Mouse (Mus musculus) embryonic facial prominence, embryonic 11.5 days (tissue): Measurements from ENCODE around the gene Gm10354. TPM values are rescaled to one million over a fixed set of nuclear protein-coding genes. Genes with fewer than 3 reads are reported as not detected.
A peak's percentile ranks its signal among the peaks of the same experiment; 100 is the strongest.
"Not testable (repeated sequence)": the region's sequence is repeated elsewhere in the genome, so short reads cannot be mapped to it uniquely, and the experiment has no call there.

Source experiments
- ATAC-seq: fragments of 200-750 bp; cut with Nextera tagmentation; replicated peaks from 2 replicates; pipeline ENCODE4 v1.8.0; 2017; ENCODE audit warnings: low read depth; ENCODE audit not compliant: insufficient number of reproducible peaks, low FRiP score, low TSS enrichment
- DNase-seq: peaks from one replicate; pipeline ENCODE4 v3.0.0-alpha.2; 2015; ENCODE audit warnings: low spot score
- H3K27ac ChIP-seq: fragments of 300-500 bp; sonication (generic); replicated peaks from 2 replicates; pipeline ENCODE4 v1.5.1; 2014; ENCODE audit warnings: mild to moderate bottlenecking, low read depth, low read length, control low read depth
- H3K27me3 ChIP-seq: fragments of 300-500 bp; sonication (generic); 2 replicates; pipeline ENCODE4 v1.6.1; 2014; ENCODE audit warnings: mild to moderate bottlenecking, low read length, moderate library complexity, mixed read lengths; ENCODE audit not compliant: control insufficient read depth, insufficient read depth
- H3K36me3 ChIP-seq: fragments of 300-500 bp; sonication (generic); replicated peaks from 2 replicates; pipeline ENCODE4 v1.6.1; 2014; ENCODE audit warnings: low read depth, mild to moderate bottlenecking, low read length, moderate library complexity, mixed read lengths; ENCODE audit not compliant: control insufficient read depth, insufficient read depth
- H3K4me1 ChIP-seq: fragments of 300-500 bp; sonication (generic); 2 replicates; pipeline ENCODE4 v1.6.1; 2014; ENCODE audit warnings: low read length, mixed read lengths; ENCODE audit not compliant: control insufficient read depth, insufficient read depth
- H3K4me2 ChIP-seq: fragments of 300-500 bp; sonication (generic); 2 replicates; pipeline ENCODE4 v1.6.1; 2014; ENCODE audit warnings: low read depth, mild to moderate bottlenecking, control low read depth, low read length, moderate library complexity
- H3K4me3 ChIP-seq: fragments of 300-500 bp; sonication (generic); 2 replicates; pipeline ENCODE4 v1.5.1; 2014; ENCODE audit warnings: low read depth, low read length, control low read depth
- H3K9ac ChIP-seq: fragments of 300-500 bp; sonication (generic); replicated peaks from 2 replicates; pipeline ENCODE4 v1.6.1; 2014; ENCODE audit warnings: mild to moderate bottlenecking, control low read depth, low read length
- H3K9me3 ChIP-seq: fragments of 300-500 bp; sonication (generic); replicated peaks from 2 replicates; pipeline ENCODE4 v1.6.1; 2016; ENCODE audit warnings: mild to moderate bottlenecking, low read length, inconsistent platforms, mixed read lengths; ENCODE audit not compliant: control insufficient read depth
- WGBS: fragments of 180-500 bp; shearing (Covaris S2); extraction: QIAGEN DNeasy Blood & Tissue Kit; methylation state at CpG from one replicate; pipeline ENCODE4 v1.1.7; 2014; 5-methylcytosine and 5-hydroxymethylcytosine counted together
- polyA plus RNA-seq: library from polyadenylated mRNA; unstranded; fragments of >200 nt; fragmentation: Nextera tagmentation; extraction: Ambion mirVana; gene quantifications from 2 replicates; pipeline ENCODE4 v1.2.1, GENCODE M21; 2014

The Gm10354 gene
- not detected in 2 replicates for polyA plus RNA-seq

- not testable (repeated sequence) for H3K4me2 ChIP-seq, H3K27me3 ChIP-seq, H3K36me3 ChIP-seq, H3K9ac ChIP-seq, H3K27ac ChIP-seq, ATAC-seq, H3K4me3 ChIP-seq, H3K9me3 ChIP-seq, H3K4me1 ChIP-seq, DNase-seq
- WGBS, result no CpG with 5 or more reads among the region's 1 CpGs
Measured at GRCm38 (mm10) chr5:14978835-14979234, at the start of gene Gm10354. Gm10354 (minus strand) TSS chr5:14978935.

DNA sequence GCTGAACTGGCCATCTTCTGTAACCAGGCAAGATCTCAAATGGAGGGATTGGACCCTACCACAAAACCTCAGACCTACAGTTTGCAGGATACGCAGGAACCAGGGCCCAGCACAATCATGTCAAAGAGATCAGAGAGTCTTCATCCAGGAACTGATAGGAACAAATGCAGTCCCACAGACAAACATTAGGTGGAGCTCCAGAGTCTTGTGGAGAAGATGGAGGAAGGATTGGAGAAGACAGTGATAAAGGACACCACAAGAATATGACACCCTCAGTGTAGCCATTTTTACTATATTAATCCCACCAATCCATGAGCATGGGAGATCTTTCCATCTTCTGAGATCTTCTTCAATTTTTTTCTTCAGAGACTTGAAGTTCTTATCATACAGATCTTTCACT lies 45.6 kb upstream of the Gm10354 start:
- not testable (repeated sequence) for H3K4me2 ChIP-seq, H3K4me1 ChIP-seq, H3K9ac ChIP-seq, H3K36me3 ChIP-seq, H3K9me3 ChIP-seq, ATAC-seq, H3K27me3 ChIP-seq, H3K4me3 ChIP-seq, H3K27ac ChIP-seq, DNase-seq
- WGBS, result 83% methylated on average over 1 of the region's 1 CpGs

DNA sequence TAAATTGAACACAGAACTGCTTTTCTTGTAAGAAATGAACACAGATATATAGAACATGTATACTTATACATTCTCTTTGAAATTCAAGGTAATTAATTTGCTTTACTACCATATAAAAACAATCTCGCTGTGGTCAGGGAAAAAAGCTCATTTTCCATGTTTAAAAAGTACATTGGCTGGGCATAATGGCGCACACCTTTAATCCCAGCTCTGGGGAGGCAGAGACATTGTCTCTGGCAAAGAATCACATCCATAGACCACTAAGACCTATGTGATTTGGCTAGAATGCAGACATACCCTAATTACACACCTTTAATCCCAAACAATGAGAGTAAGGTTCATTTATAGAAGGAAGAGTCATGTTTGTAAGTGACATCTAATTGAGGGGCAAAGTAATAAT lies 41.3 kb upstream of the Gm10354 start:
- not testable (repeated sequence) for H3K9me3 ChIP-seq, H3K9ac ChIP-seq, DNase-seq, H3K4me3 ChIP-seq, H3K36me3 ChIP-seq, H3K4me2 ChIP-seq, H3K27me3 ChIP-seq, H3K27ac ChIP-seq, H3K4me1 ChIP-seq, ATAC-seq
- WGBS, result 69% methylated on average over 2 of the region's 2 CpGs

GRCm38 (mm10) chr5:15010639-15011582 lies 32.2 kb upstream of the Gm10354 start:
- not testable (repeated sequence) for H3K4me2 ChIP-seq, DNase-seq, H3K27ac ChIP-seq, H3K27me3 ChIP-seq, H3K9ac ChIP-seq, ATAC-seq, H3K4me1 ChIP-seq, H3K36me3 ChIP-seq, H3K9me3 ChIP-seq, H3K4me3 ChIP-seq
- 85% methylated on average over 11 of the region's 11 CpGs for WGBS

DNA sequence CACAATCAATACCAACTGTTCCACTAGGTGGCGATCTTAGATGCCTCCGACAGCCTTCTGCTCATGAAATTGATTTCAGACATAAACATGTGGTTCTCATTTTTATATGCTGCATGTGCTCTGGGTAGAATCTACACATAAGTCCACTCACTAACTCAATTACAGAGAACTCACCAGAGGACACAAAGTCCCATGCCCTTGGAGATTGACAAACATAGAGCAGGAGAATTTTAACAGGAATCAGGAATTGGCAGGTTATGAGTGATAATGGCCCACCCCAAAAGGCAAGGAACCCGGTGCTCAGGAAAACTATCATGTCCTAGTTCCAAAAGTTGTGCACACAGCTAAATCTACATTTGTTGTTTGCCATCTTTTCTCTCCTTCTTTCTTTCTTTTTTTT lies 28.2 kb upstream of the Gm10354 start:
- not testable (repeated sequence) for H3K4me2 ChIP-seq, H3K4me3 ChIP-seq, ATAC-seq, H3K36me3 ChIP-seq, H3K27ac ChIP-seq, H3K4me1 ChIP-seq, H3K9me3 ChIP-seq, H3K27me3 ChIP-seq, H3K9ac ChIP-seq
- 57% methylated on average over 3 of the region's 3 CpGs for WGBS
- DNase-seq, result peak; percentile 11

DNA sequence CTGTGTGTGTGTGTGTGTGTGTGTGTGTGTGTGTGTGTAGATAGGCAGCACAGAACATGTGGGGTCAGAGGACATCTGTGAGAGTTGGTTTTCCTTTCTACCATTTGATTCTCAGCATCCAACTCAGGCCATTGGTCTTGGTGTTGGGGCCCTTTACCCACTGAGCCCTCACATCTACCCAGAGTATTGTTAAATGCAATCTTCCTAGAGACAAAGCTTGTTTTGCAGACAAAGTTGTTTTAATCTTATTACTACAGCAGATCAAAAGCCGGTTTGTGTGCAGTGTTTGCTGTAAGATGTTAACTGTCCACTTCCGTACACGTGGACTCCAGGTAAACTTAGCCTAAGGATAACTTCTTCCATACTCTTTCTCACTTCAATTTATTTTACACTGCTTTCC lies 27.6 kb upstream of the Gm10354 start:
- H3K36me3 ChIP-seq, ATAC-seq, H3K9me3 ChIP-seq, DNase-seq, H3K4me3 ChIP-seq, H3K9ac ChIP-seq, H3K4me2 ChIP-seq, H3K4me1 ChIP-seq, H3K27ac ChIP-seq, H3K27me3 ChIP-seq: not testable (repeated sequence)
- WGBS, result 68% methylated on average over 3 of the region's 3 CpGs

DNA sequence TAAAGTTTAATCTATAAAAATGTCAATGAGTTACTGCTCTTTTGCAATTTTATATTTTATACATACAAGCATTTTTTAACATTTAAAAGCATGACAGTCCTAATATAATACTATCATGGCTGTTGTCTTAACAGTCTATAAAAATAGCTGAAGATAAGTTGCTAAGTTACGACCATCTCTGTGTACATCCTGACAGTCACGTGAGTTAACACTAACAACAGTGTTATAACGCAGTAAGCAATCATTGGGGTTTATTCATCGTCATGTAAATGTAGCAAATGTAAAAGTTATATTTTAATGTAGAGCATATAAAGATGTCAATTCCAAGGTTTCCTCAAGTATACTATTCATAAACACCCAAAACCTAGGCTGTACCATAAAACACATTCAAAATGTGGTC lies 26.8 kb upstream of the Gm10354 start:
- H3K4me3 ChIP-seq, result not testable (repeated sequence)
- 66% methylated on average over 2 of the region's 4 CpGs for WGBS

More for the DNA sequence above, 26.8 kb upstream of the Gm10354 start:
- DNase-seq, H3K4me2 ChIP-seq, H3K36me3 ChIP-seq, H3K27ac ChIP-seq, H3K9me3 ChIP-seq, H3K4me1 ChIP-seq, ATAC-seq, H3K9ac ChIP-seq, H3K27me3 ChIP-seq: not testable (repeated sequence)
